Mouse (Mus musculus) liver, adult 2 months (tissue): ENCODE measurements around the gene Adgre5.

ENCODE experiments used
- CTCF ChIP-seq: fragments of 200-500 bp; IDR thresholded peaks from 2 replicates; pipeline ENCODE4 v1.5.1; 2011; ENCODE audit warnings: low read depth, low read length, control low read depth
- POLR2A ChIP-seq: fragments of 200-500 bp; IDR thresholded peaks from 2 replicates; pipeline ENCODE4 v1.6.1; 2011; ENCODE audit warnings: low read length, control low read depth; ENCODE audit not compliant: insufficient read depth; ENCODE audit errors: extremely low read depth

DNA sequence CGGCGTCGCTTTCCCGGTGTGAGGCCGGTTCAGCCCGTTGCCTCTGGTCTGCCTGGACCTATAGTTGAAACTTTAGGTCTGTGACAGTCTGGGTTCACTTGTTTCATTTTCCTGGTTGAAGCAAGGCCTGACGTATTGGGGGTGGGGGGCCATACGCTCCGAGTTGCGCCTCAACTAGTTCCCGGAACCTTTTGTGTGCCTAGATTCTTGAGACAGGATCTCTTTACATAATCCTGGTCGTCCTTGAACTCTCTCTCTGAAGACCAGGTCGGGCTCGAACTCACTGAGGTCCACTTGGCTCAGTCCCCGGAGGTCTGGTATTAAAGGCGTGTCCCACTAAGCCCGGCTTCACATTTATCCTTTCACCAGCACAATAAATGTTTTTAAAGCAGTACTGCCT, 25.4 kb downstream of the Adgre5 start:
- TF ChIP-seq CTCF (no peak), POLR2A (no peak)
